Mouse (Mus musculus) brain, embryonic 14.5 days (tissue): ENCODE data around the gene Tgfbrap1. TPM values are rescaled to one million over a fixed set of nuclear protein-coding genes. Genes with fewer than 3 reads are reported as not detected.
"Not testable (repeated sequence)": the region's sequence is repeated elsewhere in the genome, so short reads cannot be mapped to it uniquely, and the experiment has no call there.

ENCODE experiments used
- DNase-seq: peaks from one replicate; pipeline ENCODE4 v3.0.0-alpha.2; 2011; ENCODE audit warnings: low read depth
- CTCF ChIP-seq: fragments of 200-500 bp; IDR thresholded peaks from 2 replicates; pipeline ENCODE4 v1.5.1; 2012; ENCODE audit warnings: inconsistent platforms, mild to moderate bottlenecking, moderate library complexity, borderline replicate concordance; ENCODE audit not compliant: insufficient read depth, insufficient read length; ENCODE audit errors: extremely low read depth
- POLR2A ChIP-seq: fragments of 200-500 bp; IDR thresholded peaks from 2 replicates; pipeline ENCODE4 v1.6.1; 2012; ENCODE audit warnings: mild to moderate bottlenecking, inconsistent platforms, borderline replicate concordance; ENCODE audit not compliant: poor library complexity, insufficient read depth, insufficient read length, severe bottlenecking; ENCODE audit errors: extremely low read depth
- polyA plus RNA-seq: library from polyadenylated mRNA; depleted of rRNA; stranded (reverse); fragments of >200 nt; gene quantifications from 2 replicates; pipeline ENCODE4 v1.2.3, GENCODE M21; 2012; rRNA removed

Gene Tgfbrap1
- polyA plus RNA-seq: 30.4 and 36.0 TPM in 2 replicates

DNA sequence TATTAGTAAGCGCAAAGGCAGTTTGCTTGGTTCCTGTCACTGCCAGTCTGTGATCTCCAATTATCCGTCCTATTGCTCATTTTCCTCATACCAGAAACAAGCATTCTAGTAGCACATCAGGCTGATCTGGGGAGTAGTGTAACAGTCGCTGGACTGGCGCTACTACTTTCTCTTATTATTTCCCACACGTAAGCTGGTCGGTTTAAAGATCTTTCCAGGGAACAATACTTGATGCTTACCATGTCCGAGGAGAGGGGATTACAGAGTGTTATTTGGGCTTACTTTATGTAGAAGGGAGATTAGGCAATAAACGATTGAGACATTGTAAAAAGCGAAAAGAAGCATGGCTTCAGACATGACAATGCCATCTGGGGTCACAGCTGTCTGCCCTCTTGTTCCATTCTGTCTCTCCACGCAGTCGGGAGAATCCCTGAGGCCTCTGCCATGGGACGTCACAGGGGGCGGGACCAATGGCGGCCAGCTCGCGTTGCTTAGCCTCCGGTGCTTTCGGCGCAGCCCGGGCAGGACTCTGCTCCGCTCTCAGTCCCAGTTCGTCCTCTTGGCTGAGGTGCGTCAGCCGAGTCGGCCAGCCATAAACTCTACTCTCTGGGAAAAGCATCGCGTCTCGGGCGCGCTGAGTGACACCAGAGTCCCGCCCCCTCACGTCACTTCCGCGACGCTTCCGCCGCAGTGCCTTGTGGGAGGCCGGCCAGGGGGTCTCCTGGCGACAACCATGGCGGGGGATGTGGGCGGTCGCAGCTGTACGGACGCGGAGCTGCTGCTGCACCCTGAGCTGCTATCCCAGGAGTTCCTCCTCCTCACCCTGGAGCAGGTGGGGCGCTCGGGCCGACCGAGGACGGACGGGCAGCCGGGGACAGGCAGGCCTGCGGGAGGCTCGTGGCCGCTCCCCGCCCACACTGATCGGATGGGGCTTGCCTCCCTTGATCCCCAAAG, at the start of gene Tgfbrap1, which contains the start of gene AI597479:
Gene Tgfbrap1 (minus strand): TSS at position 607 of the 954 bp plus-strand sequence.
Gene AI597479 (plus strand): TSS at position 680 of the 954 bp plus-strand sequence.
- peak; percentile 97 for DNase-seq
- TF ChIP-seq CTCF (no peak), POLR2A (peak; percentile 84; the same call in 1 of the 2 replicates)

DNA sequence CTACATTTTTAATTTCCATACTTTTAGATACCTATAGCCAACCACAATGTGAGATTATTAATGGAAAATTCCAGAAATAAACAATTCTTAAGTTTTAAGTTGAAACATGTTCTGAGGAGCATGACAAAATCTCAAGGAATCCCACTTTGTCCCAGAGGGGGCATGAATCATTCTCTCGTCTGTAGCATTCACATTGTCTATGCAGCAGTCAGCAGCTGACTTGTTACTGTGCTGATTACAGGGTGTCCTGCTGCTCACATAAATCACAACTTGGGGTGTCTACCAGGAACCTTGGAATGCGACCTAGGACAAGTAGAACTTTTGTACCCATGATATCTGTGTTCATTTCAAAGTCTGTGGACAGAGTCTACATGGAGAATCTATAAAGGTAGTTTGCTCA, 49.0 kb upstream of the Tgfbrap1 start:
- no peak for DNase-seq
- TF ChIP-seq POLR2A (no peak), CTCF (no peak)

DNA sequence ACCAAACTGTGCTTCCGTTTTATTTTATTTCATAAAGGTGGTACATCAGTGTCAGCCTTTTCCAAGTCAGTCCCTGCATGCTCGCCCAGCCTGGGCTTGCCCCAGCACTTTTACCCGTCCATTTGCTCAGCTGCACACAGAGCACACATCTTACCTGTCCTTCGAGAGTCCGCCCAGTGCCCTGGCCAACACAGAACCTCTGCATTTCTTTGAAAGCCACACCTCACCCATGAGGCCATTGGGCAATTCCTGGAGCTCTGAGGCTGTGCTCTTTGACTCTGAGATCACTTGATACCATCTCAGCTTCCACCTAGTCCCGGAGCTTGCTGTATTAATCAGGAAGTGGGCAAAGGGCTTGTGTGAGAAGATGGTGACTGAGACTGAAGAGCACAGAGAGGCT, 47.0 kb upstream of the Tgfbrap1 start:
- no peak for DNase-seq
- TF ChIP-seq CTCF (no peak), POLR2A (no peak)

DNA sequence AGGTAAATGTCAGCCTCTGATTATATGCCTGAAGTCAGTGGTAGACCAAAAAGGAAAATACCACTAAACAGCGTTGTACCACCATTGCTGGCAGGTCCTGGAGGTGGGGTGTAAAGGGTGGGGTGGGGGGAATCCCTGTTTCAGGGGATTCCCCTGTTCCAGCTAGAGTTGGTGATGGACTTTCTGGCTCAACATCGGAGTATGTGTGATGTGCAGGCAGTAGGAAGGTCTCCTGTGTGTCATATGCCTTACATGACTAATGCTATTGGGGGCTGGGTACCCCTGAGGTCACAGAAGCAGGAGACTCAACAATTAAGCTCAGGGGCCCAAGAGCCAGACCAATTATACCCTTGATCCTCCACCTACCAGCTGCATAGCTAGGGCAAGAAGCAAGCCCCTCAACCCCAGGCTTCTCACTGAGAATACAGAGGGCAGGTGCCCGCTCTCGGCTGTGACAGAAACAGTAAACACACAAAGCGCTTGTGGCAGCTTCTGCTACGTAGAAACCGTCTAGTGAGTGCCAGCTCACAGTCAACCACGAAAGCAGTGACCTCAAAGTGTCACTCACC, 46.0 kb upstream of the Tgfbrap1 start:
- TF ChIP-seq CTCF: no peak
- TF ChIP-seq POLR2A: no peak
- no peak for DNase-seq

DNA sequence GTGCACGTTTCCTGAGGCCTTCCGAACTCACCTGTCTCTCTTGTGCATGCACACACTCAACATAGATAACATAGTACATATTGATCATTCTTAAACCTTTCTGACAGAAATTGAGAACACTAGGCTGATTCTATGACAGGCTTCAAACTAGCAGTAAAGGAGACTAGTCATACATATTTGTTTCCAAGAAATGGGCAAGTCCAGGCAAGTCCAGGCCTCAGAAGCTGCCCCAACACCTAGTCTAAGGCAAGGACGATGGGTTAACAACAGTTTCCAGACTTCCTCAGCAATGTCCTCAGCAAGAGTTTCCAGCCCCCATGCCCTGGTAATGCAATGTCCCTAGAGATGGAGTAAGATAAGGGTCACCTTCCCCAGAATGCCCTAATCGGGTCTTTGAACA, 45.4 kb upstream of the Tgfbrap1 start:
- no peak for DNase-seq
- no peak for TF ChIP-seq CTCF
- TF ChIP-seq POLR2A: no peak

DNA sequence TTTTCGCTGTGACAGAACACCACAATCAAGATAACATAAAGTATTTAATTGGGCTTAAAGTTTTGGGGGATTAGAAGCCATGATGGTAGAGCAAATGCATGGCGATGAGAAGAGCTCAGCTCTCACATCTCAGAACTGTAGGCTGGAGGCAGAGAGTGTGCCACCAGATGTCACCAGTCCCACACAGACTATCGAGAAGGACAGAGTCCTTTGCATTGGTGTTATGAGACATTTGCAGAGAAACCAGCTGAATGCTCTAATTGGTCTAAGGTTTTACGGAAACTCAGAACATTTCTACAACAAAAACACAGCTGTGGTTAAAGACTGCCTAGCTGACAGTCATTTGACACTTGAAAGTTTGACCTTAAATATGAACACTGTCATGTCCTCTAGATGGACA, 44.8 kb upstream of the Tgfbrap1 start:
- peak; percentile 36; the same call in 1 of the 2 replicates for TF ChIP-seq CTCF
- no peak for TF ChIP-seq POLR2A
- peak; percentile 46 for DNase-seq

DNA sequence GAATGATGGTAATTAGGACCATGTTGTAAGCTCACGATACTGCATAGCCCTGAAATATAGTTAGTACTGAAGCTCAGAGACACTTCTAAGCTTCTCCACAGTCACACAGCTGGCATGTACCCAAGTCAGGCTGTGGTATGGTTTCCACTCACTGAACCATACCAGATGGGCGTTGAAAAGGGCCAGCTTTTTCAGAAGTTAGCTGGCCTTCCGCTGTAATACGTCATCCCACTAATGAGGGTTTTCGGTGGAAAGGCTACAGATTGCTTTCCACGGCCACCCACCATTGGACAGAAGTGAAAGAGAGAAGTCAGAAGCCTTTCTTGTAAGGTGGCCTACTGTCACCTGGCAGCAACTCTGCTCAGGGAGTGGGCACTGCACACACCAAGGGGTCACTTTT, 44.4 kb upstream of the Tgfbrap1 start:
- no peak for TF ChIP-seq CTCF
- TF ChIP-seq POLR2A: no peak
- peak; percentile 70 for DNase-seq

DNA sequence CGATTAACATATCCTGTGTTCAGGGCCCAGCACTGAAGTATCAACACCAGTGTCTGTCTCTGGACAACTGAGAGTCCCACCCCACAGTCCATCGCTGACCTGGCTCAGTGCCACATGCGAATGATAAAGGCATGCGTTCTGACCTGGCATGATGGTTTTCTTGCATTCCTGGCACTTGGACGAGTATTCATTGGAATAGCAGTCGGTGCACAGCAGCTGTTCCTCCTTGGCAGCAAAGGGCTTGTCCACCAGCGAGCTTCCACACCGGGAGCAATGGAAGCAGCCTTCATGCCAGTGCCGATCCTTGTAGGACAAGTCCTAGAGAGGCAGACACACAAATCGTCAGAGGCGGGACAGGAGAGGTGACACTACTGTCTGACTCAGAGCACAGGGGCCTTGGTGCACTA, 43.1 kb upstream of the Tgfbrap1 start:
- no peak for TF ChIP-seq POLR2A
- TF ChIP-seq CTCF: no peak
- DNase-seq: peak; percentile 29

DNA sequence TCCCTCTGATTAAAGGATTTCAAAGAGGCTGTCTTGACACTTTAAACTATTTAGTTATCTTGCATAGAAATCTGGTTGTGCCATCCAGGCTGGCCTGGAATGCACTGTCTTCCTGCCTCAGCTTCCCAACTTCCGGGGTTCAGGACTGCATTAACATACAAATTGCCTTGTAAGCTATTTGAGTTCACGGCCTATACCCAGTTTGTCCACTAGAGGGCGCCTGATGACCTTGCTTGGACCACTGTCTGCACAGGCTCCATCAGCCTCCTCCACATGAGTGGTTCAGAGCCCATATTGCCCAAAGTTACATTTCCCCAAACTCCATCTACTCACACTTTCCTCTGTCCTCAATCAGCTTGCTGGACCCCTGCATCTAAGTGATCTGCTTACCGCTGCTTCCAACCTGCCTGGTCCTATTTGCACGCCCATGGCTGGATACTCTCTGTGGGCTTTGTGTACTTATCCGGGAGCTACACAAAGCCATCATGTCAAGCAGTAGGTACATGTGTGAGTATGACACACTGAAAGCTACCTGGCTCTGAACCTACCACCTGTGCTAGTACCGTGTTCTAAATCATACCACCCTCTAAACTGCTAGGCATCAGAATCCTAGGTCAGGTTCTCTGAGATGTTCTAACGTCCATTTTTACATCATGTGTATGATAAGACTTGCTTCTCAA, 41.3 kb upstream of the Tgfbrap1 start:
- peak; percentile 94 for DNase-seq
- no peak for TF ChIP-seq POLR2A
- peak; percentile 95 for TF ChIP-seq CTCF

DNA sequence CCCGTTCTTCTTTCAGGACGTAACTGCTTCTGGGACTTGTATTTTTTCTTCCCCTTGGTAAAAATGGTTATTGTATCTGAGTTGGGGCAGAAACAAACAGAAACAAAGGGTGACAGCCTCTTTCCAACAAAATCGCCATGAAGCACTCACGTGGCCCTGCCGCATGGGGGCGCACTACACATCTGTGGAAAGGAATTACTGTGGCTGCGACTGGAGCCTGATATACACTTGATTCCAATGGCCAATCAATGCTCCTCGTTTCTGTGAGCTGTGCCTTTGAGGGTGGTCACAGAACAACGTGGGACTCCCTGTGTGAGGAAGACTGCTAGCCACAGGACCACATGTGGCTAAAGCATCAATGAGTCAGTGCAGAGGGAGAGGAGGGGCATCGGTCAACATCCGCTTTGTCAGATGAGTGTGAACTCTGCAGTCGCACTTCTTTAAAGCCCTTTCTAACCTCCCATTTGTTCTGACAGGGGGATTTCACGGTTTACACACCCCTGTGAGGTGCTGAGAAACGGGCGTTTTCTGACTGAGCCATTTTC, 39.9 kb upstream of the Tgfbrap1 start:
- no peak for DNase-seq
- TF ChIP-seq POLR2A: no peak
- TF ChIP-seq CTCF: peak; percentile 22; the same call in 1 of the 2 replicates

DNA sequence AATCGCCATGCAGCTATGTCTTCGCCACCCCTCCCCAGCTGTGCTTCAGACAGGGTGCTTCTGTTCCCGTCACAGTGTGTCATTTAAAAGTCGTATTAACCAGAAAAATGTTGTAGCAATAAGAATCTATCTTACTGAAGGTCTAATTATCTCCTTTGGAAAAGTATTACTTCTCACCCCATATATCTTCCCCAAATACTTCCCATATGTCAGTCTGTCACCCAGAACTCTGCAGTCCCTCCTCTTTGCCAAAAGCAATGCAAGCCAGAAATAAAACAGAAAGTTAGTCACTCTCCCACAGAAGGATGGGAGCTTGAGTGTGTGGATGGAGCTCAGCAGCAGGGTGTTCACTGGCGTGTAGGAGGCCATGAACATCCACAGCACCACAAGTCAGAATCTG, 38.9 kb upstream of the Tgfbrap1 start:
- TF ChIP-seq CTCF (no peak), POLR2A (no peak)

DNA sequence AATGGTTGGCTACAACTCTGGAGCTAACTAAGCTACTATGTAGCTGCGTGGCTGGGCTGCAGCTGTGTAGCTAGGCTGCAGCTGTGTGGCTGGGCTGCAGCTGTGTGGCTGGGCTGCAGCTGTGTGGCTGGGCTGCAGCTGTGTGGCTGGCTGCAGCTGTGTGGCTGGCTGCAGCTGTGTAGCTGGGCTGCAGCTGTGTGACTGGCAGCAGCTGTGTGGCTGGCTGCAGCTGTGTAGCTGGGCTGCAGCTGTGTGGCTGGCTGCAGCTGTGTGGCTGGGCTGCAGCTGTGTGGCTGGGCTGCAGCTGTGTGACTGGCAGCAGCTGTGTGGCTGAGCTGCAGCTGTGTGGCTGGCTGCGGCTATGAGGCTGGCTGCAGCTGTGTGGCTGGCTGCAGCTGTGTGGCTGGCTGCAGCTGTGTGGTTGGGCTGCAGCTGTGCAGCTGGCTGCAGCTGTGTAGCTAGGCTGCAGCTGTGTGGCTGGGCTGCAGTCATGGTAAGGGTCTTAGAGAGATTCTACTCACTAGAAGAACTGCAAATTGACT, 38.1 kb upstream of the Tgfbrap1 start:
- not testable (repeated sequence) for DNase-seq

More for the DNA sequence above, 38.9 kb upstream of the Tgfbrap1 start:
- peak; percentile 67 for DNase-seq

DNA sequence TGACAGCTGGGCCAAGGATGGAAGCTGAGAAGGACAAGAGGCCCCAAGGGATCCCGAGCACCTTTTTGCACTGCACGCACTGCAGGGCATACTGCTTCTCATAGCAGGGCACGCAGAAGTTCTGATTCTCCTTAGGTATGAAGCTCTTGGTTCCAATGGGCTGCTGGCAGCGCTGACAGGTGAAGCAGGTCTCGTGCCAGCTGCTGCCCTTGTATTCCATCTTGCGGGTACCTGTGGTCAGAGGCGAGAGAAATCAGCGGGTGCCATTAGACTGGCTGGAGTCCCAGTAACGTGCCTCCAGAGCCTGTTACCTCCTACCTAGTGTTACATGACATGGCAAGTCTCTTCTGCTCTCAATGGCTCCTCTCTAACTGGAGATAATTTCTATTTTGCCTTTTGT, 33.2 kb upstream of the Tgfbrap1 start:
- no peak for DNase-seq
- no peak for TF ChIP-seq CTCF
- TF ChIP-seq POLR2A: no peak
